Mouse (Mus musculus): ENCODE data around the gene Bmf. TPM values are rescaled to one million over a fixed set of nuclear protein-coding genes. Genes with fewer than 3 reads are reported as not detected.
A peak's percentile ranks its signal among the peaks of the same experiment; 100 is the strongest.

The Bmf gene
- 3.4 and 3.6 TPM in 2 replicates for polyA plus RNA-seq (2012; rRNA removed)

DNA sequence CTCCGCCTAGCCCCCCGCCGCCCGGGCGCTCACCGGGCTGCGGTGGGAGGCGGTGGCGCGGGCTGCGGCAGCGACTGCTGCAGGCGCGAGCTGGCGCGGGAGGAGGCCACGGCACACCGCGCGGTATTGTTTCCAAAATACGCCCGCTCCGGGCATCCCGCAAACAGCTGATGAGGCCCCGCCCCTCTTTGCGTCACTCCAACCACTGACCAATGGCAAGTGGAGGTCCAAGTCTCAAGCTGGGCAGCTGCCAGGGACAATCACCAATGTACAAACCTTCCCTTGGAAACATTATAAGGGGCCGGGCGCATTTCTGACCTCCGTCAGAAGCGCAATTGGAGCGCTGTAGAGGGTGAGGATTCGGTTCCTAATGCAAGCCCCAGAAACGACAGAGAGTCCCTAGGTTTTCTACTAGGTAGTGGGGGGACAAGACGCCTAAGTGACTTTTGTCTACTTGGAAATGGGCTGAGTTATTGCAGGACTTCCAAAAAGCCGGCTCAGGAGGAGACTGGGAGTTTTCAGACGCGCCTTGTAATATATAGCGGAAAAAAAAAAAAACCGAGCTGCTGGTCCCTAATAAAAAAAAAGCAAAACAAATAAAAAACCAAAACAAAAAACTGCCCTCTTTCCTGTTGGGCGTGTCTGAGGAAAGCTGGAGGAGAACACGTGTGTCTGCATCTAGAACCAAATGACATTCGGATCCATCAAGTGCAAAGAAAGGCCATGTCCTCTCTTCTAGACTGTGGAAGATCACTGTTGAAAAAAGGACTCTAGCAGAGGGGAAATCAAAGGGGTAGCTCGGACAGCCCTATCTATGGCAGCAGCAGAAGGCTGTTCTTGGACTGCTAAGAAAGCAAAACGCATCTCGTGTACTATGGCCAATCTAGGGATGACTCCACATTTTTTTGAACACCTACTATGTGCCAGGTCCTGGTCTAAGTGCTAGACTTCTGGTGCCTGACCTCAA, at the start of gene Bmf:
TSS of gene Bmf (minus strand) at position 181 of the 967 bp plus-strand sequence.
- peak within 1 kb of the TSS; percentile 34 for H3K4me3 ChIP-seq (ENCODE audit: insufficient read depth, low read length)

DNA sequence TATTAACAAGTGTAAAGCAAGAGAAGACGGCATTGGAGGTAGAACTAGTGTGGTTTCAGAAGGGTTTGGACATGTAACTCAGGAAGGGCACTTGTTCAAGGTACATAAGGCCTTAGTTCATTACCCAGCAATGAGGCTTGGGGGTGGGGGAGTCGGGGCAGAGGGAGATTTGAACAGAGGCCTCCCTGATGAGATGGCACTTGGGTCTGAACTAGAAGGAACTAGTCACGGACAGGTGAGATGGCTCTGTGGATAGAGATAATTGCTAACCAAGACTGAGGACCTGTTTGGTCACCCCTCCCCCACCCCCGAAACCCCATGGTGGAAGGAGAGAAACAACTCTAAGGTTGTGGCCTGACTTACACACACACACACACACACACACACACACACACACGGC, 49.6 kb upstream of the Bmf start:
- Histone ChIP-seq H3K27ac (ENCODE audit: insufficient read depth, low read length) (no peak overlapping the region), H3K4me1 (ENCODE audit: control insufficient read depth, insufficient read depth, low read length) (no peaks in the 10 kb centered on the region), H3K4me3 (ENCODE audit: insufficient read depth, low read length) (no peak overlapping the region)
- TF ChIP-seq POLR2A (IDR thresholded peaks at IDR 0.05; ENCODE audit: extremely low read depth, insufficient read depth, low read length) (no peak), CTCF (IDR thresholded peaks at IDR 0.05; ENCODE audit: extremely low read depth, insufficient read depth, low read length) (no peak)

More for the DNA sequence above, at the start of gene Bmf:
- H3K27ac ChIP-seq (ENCODE audit: insufficient read depth, low read length), result no peak within 1 kb of the TSS
- peaks cover 5% of the 10 kb centered on the region for H3K4me1 ChIP-seq (ENCODE audit: control insufficient read depth, insufficient read depth, low read length)
- TF ChIP-seq CTCF (IDR thresholded peaks at IDR 0.05; ENCODE audit: extremely low read depth, insufficient read depth, low read length) (no peak), POLR2A (IDR thresholded peaks at IDR 0.05; ENCODE audit: extremely low read depth, insufficient read depth, low read length) (no peak)

DNA sequence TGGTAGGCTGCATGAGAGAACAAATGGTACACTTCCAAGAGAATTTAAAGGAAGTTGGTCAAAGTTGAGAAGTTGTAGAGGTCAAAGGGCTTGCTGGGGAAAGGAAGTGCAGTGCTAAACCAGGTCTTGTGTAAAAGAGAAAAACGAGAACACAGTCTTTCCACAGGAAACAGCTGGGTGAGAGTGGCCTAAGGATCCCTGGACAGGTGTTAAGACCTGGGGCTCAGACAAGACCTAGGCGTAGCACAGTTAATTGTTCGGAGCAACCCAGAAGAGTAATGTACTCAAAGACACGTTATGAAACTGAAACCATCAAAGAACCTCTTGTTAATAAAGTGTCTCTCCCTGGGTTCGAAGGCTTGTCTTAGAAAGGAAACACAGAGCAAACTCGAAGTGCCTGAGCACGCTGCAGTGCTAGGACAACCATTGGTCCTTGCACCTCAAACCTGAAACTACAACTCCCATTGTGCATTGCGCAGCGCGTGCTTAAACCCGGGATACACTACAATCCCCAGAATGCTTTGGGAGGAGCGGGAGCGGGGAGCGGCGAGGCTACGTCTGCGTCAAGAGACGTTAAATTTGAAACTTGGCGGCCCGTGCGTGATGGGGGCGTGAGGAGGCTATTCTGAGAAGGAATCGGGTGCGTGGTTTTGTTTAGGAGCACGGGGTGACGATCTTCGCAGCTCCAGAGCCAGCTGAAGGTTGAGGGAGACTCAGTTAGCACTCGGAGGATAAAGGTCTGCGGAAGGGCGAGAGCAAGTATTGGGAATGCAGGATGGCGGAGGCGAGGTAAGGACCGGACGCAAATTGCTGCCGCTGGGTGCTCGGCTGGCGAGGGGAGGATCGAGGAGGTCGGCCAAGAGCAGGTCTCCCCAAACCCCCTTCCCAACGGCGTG, 48.4 kb upstream of the Bmf start, which contains the start of gene Bub1b:
TSS of gene Bub1b (plus strand) at position 539 of the 896 bp plus-strand sequence.
- no peak within 1 kb of the TSS for H3K27ac ChIP-seq (ENCODE audit: insufficient read depth, low read length)
- no peaks in the 10 kb centered on the region for H3K4me1 ChIP-seq (ENCODE audit: control insufficient read depth, insufficient read depth, low read length)
- TF ChIP-seq POLR2A (IDR thresholded peaks at IDR 0.05; ENCODE audit: extremely low read depth, insufficient read depth, low read length) (no peak), CTCF (IDR thresholded peaks at IDR 0.05; ENCODE audit: extremely low read depth, insufficient read depth, low read length) (no peak)
- peak within 1 kb of the TSS; percentile 39 for H3K4me3 ChIP-seq (ENCODE audit: insufficient read depth, low read length)

DNA sequence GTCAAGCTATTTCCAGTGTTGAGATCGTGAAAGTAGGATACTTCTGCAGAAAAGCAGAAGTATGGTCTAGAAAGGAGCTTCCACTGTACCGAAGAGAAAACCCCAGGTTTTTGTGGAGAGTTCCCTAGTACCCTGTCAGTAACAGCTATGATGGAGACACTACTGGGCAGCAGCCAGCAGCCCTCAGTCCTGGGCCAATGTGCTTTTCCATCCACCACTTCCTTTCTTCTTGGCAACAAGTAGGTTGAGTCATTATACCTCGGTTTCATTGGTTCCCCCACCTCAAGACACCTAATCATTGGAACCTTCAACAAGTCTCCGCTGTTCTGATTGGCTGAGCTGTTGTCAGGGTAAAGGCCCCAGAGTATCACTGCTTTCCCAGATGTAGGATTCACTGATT, 41.6 kb upstream of the Bmf start:
- Histone ChIP-seq H3K4me1 (ENCODE audit: control insufficient read depth, insufficient read depth, low read length) (no peaks in the 10 kb centered on the region), H3K4me3 (ENCODE audit: insufficient read depth, low read length) (no peak overlapping the region), H3K27ac (ENCODE audit: insufficient read depth, low read length) (no peak overlapping the region)
- TF ChIP-seq POLR2A (IDR thresholded peaks at IDR 0.05; ENCODE audit: extremely low read depth, insufficient read depth, low read length), result no peak
- TF ChIP-seq CTCF (IDR thresholded peaks at IDR 0.05; ENCODE audit: extremely low read depth, insufficient read depth, low read length), result no peak

DNA sequence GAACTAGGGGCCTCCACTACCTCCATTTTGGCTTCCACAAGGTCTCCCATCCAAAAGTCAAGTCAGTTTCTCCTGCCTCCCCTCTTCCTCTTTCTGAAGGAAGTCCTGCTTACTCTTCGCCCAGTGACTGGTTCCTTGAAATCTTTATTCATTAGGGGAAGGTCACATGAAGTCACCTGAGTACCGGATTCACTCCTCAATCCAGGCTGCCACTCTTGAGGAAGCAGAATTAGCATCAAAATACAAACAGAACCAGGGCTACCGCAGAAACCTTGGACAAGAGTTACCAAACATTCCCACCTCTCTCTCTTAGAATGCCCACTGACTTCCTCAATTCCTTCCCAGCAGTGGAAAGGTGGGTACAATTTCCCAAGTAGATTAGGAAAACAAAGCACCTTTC, 38.2 kb upstream of the Bmf start:
- no peak overlapping the region for H3K4me3 ChIP-seq (ENCODE audit: insufficient read depth, low read length)
- H3K27ac ChIP-seq (ENCODE audit: insufficient read depth, low read length), result no peak overlapping the region
- no peak for TF ChIP-seq CTCF (IDR thresholded peaks at IDR 0.05; ENCODE audit: extremely low read depth, insufficient read depth, low read length)
- no peak for TF ChIP-seq POLR2A (IDR thresholded peaks at IDR 0.05; ENCODE audit: extremely low read depth, insufficient read depth, low read length)
- no peaks in the 10 kb centered on the region for H3K4me1 ChIP-seq (ENCODE audit: control insufficient read depth, insufficient read depth, low read length)

DNA sequence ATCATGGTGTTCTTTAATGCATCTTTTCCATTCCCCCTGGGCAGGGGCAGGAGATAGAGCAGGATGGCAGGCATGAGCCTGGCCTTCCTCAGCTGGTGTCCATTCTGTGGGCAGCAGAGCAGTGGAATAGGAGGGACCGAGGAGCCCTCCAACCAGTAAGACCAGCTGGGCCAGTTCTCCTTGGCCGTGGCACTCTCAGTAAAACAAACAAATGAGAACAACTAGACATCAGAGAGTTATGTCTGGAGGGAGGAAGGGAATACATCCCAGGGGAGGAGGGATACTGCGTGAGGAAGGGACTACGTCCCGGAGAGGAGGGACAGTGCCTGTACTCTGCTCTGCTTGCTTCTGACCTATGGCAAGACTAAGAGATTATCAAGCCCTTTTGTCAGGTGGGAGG, 36.5 kb upstream of the Bmf start:
- TF ChIP-seq POLR2A (IDR thresholded peaks at IDR 0.05; ENCODE audit: extremely low read depth, insufficient read depth, low read length) (no peak), CTCF (IDR thresholded peaks at IDR 0.05; ENCODE audit: extremely low read depth, insufficient read depth, low read length) (no peak)
- no peaks in the 10 kb centered on the region for H3K4me1 ChIP-seq (ENCODE audit: control insufficient read depth, insufficient read depth, low read length)
- H3K4me3 ChIP-seq (ENCODE audit: insufficient read depth, low read length), result no peak overlapping the region
- H3K27ac ChIP-seq (ENCODE audit: insufficient read depth, low read length), result no peak overlapping the region

DNA sequence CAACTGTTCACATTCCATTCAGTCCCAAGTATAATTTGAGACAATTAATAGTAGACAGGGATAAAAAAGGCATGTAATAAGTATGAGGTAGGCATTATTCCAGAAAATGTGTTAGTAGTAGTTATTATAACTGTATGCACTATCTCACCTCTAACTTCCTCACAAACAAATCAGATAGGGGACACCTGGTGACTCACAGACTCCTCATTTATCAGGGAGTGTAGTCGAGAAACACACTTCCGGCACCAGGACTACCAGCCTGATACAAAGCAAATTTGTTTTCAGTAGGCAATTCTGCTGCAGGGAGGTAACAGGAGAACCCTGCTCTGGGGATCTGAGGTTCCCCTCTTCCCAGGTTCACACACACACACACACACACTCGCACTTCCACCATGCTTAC, 23.6 kb upstream of the Bmf start:
- no peak overlapping the region for H3K4me3 ChIP-seq (ENCODE audit: insufficient read depth, low read length)

DNA sequence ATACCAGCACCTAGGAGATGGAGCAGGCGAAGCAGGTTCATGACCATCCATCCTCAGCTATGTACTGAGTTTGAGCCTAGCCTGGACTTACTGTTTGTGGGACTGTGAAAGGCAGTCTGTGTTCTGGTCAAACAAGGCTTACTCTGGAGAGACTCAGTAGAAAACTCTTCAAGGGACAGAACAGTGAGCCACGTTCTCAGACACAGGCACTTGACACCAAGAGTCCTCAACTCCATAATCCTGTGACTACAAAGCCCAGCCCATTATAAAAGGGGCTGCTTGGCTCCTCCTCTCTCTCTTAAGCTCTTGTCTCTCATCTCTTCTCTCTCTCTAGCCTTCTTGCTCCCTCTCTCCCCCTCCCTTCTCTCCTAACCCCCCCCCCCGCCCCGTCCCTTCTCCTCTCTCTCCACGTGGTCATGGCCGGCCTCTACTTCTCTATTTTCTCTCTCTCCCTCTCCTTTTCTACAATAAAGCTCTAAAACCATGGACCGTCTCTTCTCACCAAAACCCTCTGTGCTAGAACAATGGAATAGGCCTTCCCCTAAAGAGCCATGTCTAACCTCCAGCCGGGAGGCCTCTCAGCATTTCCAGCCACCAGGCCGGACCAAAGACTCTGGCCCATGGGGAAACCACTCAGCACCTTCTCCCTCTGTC, 22.8 kb upstream of the Bmf start:
- TF ChIP-seq CTCF (IDR thresholded peaks at IDR 0.05; ENCODE audit: extremely low read depth, insufficient read depth, low read length), result no peak
- TF ChIP-seq POLR2A (IDR thresholded peaks at IDR 0.05; ENCODE audit: extremely low read depth, insufficient read depth, low read length), result no peak

More for the DNA sequence above, 23.6 kb upstream of the Bmf start:
- no peak for TF ChIP-seq CTCF (IDR thresholded peaks at IDR 0.05; ENCODE audit: extremely low read depth, insufficient read depth, low read length)
- Histone ChIP-seq H3K27ac (ENCODE audit: insufficient read depth, low read length) (no peak overlapping the region), H3K4me1 (ENCODE audit: control insufficient read depth, insufficient read depth, low read length) (no peaks in the 10 kb centered on the region)

DNA sequence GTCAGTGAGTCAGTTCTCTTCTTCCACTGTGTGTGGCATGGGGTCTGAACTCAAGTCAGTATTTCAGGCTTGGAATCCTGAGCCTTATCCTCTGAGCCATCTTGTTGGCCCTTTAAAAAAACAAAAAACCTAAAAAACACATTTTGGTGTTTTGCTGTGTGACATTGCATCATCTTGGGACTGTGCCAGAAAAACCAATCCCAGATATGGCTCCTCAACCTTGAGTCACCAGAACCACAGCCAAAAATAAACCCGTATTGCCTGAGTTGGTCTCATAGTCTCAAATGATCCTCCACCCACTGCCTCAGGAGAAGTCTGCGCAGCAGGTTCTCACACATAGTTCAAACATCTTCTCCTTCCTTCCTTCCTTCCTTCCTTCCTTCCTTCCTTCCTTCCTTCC, 21.5 kb upstream of the Bmf start:
- Histone ChIP-seq H3K4me3 (ENCODE audit: insufficient read depth, low read length) (no peak overlapping the region), H3K4me1 (ENCODE audit: control insufficient read depth, insufficient read depth, low read length) (no peaks in the 10 kb centered on the region), H3K27ac (ENCODE audit: insufficient read depth, low read length) (no peak overlapping the region)
- no peak for TF ChIP-seq POLR2A (IDR thresholded peaks at IDR 0.05; ENCODE audit: extremely low read depth, insufficient read depth, low read length)
- TF ChIP-seq CTCF (IDR thresholded peaks at IDR 0.05; ENCODE audit: extremely low read depth, insufficient read depth, low read length), result no peak

More for the DNA sequence above, 22.8 kb upstream of the Bmf start:
- Histone ChIP-seq H3K27ac (ENCODE audit: insufficient read depth, low read length) (no peak overlapping the region), H3K4me1 (ENCODE audit: control insufficient read depth, insufficient read depth, low read length) (no peaks in the 10 kb centered on the region), H3K4me3 (ENCODE audit: insufficient read depth, low read length) (no peak overlapping the region)
